Mouse (Mus musculus): ENCODE results near the gene Syn3.
A peak's percentile ranks its signal among the peaks of the same experiment; 100 is the strongest.

The Syn3 gene

DNA sequence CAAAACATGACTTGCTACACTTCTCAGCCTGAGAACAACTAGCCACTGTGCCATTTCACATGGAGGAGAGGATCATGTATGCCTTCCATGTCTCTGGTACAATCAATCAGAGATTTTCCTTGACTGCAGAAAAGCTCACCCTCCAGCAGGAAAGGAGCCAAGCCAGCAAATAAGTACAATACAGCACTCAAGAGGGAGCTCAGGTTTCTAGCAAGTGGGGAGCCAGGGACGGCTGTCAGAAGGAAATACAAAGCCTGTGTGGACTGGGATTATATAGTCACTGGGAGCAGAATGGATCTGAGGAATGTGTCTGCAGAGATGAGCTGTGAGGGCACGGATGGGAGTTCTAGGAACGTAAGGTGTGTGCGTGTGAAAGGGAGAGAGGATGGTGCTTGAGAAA, 304.0 kb downstream of the Syn3 start:
- no peak for DNase-seq

DNA sequence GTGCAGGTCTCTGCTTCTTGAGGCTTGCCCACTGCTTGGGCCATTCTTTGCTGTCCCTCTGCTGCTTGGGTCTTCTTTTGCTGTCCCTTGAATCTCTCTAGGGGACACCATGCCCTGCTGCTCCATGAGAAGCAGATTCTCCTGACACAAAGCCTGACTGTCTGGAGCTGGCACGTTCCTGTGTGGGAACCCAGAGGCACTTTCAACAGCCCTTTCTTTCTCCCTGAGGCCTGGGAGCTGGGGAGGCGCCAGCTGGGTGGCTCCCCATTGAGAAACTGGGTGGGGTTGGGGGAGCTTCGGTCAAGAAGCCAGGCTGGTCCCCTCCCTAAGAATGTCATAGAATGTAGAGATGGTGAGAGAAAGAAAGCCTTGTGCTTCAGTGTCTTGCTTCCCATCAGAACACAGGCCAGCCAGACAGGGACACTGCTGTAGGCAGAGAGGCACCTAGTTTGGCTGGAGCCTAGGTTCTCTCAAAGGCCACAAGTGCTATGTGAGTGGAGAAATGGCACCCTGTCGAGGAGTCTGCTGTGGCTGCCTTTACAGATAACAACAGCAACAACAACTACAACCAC, 304.7 kb downstream of the Syn3 start:
- DNase-seq = peak; percentile 27

DNA sequence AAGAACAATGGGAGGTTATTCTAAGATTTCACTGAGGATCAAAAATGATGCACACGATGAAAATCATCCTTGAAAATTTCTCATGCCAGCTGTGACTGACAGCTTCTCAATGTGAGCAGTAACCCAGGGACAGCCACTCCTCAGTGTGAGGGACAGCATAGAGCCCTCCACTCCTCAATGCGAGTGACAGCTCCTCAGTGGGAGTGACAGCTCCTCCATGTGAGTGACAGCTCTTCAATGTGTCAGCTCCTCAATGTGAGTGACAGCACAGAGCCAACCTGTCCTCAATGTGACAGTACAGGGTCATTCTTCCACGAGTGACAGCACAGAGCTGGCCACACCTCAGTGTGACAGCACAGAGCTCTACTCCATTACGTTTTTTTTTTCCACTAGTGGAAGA, 310.1 kb downstream of the Syn3 start:
- no peak for DNase-seq

DNA sequence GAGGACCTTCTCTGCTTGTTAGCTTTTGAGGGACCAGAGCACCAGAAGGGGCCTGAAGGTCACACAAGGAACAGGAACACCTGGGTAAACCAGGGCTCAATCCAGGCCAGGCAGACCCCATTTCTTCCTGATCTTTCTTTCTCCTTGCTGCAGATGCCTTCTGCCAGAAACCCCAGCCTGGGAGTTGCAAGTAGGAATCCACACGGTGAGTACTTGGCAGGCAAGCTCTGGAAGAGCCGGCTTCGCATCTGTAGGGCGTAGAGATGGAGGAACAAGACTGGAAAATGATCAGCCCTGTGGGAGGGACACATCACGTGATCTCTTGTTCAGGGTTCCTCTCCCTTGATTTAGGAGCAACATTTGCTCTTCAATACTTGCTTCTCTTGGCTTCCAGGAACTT, 310.8 kb downstream of the Syn3 start:
- no peak for DNase-seq

DNA sequence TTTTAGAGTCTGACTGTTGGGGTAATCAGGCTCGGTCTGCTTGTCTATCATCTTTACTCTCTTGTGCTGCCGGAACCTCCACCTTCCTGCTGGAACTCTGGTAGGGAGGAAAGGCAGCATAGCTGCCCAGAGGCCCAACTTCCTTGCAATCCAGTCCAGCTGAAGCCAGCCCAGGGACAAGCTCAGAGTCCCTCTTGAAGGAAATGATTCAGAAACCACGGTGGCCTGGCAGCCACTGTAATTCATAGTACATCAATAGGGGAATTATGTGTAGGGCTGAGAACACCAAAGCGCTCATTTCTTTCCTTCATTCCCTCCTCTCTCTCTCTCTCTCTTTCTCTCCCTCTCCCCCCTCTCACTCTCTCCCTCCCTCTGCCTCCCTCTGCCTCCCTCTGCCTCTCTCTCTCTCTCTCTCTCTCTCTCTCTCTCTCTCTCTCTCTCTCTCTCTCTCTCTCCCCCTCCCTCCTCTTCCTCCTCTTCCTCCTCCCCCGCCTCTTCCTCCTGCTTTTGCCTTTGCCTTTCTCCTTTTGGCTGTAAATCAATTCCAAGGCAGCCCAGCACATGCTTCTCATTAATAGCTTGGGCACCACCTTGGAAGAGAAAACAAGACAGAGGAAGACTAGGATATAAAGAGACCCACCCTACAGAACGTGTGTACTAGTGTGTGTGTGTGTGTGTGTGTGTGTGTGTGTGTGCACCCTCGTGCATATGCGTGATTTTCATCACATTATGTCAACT, 315.4 kb downstream of the Syn3 start:
- DNase-seq = no peak

DNA sequence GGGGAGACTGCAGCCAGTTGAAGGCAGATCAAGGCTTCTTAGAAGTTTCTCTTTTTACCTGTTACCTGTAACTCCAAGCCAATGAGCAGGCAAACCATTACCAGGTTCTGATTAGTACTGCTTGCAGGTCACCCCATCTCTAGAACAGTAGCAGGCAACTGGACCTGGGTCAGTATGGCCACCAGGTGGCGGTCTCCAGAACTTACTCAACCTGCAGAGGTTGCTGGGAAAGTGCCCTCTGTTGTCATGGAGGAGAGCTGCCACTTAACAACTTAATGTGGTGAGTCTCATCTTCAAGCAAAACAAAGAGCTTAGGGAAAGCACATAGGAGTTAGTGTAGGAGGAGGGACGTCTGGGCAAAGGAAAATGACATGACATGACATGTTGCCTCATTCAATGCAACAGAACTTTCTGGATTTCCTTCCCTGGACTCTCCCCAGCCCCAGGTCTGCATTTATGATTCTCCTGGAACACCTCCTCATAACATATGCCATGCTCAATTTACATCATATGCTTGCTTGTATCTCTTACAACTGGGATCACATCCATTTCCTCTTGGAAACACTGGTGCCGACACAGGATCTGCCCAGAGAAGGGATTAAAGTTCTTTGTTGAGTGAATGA, 316.4 kb downstream of the Syn3 start:
- DNase-seq = peak; percentile 20

DNA sequence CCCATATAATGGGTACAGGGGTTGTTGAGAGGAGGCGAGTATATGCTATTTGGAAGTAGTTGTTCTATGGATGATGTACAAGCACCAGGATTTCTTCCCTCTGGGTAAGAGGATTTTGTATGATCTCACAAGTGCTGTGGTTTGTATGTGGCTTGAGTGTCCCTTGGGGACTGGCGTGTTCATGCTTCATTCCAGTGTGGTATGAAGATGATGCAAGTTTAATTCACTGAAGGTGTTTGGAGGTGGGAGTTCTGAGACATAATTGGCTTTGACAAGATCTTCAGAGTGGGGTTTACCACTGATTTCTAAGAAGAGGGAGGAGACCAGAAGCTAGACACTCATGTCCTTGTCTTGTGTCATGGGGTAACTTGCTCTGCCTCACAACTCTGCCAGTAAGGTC, 322.3 kb downstream of the Syn3 start:
- no peak for DNase-seq

DNA sequence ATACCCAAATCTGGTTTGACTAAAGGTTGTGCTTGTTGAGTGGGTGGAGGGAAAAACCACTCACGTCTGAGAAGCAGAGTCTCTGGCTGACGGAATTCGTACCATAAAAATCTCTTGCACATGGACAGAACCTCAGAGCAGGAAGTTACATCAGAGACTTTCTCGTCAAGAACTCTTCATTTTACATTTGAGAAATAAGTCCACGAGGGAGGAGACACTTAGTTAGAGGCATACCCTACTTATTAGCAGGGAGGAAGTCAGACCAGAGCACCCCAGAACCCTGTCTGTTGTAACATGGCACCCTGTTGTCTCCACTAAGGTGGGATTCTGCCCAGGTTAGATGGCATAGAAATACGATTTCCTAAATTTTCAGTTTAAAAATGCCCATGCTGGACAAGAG, 324.7 kb downstream of the Syn3 start:
- DNase-seq = no peak

DNA sequence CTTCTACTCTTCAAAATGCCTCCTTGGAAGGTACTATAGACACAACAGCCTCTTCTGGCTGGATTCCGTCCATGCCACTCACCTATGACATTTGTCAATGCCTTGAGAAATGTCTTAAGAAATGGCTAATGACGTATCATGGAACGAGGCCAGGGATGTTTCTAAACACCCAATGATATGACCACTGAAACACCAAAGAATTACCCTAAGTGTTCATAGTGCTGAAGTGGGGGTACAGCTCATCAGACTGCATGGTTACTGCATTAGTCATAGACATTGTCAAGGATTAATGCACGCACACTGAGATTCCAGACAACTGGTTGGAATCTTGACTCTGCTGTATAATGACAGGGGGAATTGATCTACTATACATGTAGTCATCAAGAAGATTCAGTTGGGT, 325.4 kb downstream of the Syn3 start:
- DNase-seq = no peak

DNA sequence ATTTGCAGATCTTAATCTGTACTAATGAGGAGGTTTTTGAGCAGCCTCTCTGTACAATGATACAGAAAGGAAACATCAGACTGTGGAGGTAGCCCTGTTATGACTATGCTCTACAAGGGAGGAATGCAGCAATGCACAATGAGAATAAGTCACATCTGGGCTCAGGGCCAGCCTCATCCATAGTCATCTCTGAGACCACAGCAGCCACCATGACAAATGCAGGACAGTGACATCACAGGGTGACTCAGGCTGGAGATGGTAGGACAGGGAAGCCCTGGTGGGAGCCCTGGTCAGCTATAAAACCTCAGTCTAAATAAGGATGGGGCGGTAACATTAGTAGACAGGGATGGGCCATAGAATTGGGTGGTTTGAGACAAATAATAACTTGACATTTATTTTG, 327.4 kb downstream of the Syn3 start:
- DNase-seq = no peak

DNA sequence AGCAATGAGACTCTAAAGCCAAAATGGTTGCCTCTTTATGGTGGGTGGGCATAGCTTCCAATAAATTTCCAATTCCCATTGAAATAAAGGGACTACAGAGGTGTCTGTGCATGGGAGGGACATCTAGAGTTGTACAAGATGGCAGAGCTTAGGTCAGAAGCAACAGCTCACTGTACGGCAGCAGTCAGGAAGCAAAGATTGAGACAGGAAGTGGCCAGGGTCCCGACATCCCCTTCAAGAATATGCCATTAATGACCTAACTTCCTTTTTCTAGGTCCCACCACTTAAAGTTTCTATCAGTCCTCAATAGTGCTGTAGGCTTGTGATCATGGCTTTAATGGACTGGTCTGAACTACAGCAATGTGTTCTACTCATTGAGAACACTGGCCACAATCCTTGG, 330.6 kb downstream of the Syn3 start:
- DNase-seq = no peak

DNA sequence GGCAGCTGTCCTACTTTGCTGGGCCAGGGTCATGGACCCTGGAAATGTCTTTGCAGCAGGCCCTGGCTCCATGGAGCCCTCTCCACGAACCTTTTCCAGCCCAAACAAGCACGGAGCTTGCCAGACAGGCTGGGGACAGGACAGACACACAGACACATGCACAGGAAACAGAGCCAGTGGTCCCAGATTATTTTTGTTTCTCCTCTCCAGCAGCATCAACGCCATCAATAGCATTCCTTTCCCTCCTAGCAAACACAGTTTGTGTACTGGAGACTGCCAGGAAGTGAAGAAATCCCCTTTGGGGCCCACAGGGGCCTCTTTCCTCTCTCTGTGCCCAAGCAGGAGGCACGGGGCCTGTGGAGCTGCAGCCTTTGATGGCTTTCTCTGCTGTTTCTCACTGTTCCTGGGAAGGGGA, 331.8 kb downstream of the Syn3 start:
- no peak for DNase-seq

DNA sequence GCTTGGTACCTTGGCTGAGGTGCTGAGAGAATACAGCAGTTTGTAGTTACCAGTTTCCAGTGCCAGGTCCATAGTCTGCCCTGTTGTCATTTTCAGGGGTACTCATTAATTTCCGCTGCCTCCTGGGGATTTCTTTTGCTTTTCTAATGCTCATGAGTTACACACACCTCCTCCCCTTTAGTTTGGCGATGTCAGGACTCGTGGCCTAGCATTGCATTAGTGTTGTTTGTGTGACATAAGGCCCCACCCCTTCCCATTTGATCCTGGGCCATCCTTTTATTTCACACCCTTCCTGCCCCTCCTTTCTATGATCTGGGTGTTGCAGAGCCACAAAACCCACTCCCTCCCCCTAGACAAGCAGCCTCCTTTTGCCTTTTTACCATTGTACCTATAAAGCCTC, 334.6 kb downstream of the Syn3 start:
- DNase-seq = no peak

DNA sequence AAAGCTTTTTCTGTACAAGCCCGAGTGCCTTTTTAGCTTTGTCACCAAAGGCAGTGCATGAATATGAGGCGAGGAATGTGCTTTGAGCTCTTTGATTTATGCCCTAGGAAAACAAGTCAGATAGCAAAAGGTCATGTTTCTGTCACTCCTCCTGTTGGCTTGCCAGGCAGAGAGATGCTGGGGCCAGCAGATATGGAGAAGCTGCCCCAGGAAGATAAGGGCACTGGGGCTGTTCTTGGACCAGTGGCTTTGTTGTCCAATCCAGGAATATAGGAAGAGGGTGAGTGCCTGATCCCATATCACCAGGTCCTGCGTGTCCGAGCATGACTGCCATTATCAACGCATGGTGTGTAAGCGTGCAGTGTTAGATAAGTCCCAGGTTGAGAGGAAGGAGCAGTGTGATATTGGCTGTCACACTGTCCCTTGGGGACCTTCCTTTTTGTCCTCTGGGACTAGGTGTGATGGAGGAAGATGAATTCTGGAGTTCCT, 336.9 kb downstream of the Syn3 start:
- DNase-seq = no peak

DNA sequence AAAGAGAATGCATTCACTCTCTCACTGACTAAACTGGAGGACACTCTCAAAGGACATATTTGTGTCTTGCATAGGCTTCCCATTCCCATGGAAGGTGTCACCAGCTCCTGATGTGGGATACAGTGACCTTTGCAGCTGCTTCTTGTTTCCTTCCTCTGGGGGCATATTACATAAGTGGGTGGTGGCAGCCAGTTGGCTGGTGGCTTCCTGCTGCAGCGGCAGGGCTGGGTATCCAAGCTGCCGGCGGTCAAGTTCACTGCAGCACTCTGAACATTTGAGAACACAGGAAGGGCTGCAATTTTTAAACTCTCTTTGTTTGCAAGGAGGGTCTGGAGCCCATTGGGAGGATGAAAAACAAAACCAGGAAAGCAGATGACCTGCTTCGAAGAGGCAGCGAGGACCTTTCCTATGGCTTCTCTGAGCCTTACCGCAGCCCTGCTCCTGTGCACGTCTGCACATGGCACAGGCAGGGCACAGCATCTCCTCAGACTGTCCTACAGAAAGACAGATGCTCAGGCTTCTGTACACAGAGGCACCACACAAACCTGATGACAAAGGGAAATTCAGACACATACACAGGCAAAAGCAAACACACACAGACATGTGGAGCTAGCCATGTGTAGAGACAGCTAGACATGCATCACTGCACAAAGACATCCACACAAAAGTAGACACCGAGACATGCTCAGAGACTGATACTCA, 340.3 kb downstream of the Syn3 start:
- DNase-seq = no peak

DNA sequence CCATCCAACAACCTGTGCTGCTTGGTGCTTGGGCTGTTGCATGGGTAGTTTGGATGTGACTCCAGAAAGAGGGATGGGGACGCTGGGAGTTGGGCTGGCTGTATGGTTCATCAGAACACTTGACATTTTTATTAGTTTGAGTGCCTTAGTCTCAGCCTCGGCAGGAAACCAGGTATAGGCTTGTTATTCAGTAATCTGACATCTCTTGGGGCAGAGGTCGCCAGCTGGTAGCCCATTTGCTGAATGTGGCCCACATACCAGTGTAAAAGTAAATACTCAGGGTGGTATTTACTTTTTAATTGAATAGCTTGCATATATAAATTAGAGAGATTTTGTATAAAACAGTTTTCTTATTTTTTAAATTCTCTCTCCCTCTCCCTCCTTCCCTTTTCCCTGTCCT, 343.4 kb downstream of the Syn3 start:
- DNase-seq = no peak

DNA sequence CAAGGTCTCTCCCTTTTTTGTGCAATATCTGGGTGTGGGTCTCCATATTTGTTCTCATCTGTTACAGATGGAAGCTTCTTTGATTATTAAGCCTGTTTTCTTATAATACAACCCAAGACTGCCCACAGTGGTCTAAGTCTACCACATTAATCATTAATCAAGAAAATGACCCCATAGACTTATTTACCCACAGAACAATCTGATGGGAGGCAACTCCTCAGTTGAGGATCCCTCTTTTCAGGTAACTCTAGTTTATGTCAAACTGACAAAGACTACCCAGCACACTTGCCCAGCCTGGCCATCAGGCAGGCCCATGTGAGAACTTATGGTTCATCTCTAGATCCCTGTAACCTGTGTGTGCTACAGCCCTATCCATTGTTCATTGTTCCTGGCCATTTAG, 345.5 kb downstream of the Syn3 start:
- DNase-seq = no peak

DNA sequence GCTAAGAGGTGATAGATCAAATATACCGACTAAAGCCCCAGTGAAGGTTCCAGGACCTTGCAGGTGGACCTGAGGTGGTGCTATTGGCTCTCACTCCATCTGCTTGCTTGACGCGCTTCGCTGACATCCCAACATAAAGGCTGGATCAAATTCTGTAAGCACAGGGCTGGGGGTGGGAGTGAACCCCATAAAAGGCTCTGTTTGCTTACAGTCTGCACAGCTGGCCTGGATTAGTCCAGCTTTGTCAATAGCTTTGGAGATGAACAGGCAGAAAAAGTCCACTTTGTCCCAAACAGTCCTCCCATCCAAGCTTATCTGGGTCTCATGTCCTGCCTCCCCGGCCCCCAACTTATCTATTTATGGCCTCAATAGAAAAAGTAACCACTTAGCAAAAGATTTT, 347.3 kb downstream of the Syn3 start:
- DNase-seq = no peak

DNA sequence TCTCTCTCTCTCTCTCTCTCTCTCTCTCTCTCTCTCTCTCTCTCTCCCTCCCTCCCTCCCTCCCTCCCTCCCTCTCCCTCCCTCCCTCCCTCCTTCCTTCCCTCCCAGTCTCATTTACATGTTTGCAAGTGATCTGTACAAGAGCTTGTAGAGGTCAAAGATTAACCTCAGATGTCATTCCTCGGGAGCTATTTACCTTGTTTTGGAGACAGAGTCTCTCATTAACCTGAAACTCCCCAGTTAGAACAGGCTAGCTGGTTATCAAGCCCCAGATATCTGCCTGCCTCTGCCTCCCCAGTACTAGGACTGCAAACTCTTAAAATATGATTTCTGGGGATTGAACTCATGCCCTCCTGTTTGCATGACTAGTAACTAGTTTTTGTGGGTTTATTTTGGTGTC, 348.6 kb downstream of the Syn3 start:
- DNase-seq = no peak

DNA sequence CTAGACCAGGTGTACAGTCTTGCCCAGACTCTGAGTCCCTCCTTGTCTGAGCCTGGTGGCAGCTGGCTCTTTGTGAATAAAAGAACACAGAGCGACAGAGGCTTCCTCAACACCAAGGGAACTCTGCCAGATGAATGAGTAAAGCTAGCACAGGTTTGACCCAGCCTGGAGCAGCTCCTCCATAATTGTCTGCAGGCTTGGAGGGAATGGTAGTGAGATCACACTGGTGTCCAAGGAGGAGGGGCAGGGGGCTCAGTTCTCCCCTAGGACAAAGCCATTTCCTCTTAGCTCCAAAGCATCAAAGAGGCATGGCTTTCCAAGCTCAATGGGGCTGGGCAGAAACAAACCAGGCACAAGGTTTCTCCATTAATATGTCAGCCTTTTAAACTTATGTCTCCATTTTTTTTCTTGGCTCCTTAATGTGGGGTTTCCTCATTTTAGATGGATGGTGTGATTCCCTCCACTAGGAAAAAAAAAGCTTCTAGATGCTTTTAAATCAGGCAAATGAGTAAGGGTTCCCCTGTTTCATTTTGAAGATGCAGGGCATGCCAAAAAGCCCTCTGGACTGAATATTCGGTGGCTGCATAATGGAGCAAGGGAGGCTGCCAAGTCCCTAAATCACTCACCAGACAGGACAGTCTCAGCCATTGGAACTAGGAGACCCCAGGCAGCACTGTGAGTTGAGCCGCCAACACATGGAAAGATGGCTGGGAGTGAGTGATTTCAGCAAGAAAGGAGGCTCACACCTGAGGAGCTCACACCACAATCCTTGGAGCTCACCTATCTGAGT, 349.5 kb downstream of the Syn3 start:
- no peak for DNase-seq

DNA sequence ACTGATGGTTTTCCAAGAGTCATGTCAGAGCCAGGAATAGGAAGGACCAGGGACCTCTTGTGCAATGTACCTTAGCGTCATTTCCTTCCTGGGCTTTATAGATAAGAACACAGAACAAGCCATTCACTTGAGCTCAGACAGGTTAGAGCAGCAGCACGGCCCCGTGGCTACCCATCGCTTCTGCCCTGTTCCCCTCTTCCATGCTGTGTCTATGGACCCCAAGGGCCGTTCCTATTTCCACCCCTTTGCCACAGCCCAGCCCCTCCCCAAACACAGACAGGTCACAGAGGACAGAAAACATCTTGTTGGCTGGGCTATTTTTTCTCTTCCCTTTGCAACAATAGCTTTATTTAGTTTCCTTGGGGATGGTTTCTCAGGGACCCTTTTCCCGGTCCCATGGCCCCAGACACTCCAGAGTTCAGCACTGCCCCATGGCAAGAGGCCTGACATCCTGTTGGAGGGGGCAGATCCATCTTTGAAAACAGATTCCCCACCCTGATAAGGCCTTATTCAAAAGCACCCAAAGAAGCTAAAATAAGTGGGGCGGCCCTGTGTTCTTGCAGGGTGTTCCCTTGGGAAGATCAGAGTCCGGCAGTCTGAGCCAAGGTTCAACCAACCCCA, 359.5 kb downstream of the Syn3 start:
- DNase-seq = no peak

DNA sequence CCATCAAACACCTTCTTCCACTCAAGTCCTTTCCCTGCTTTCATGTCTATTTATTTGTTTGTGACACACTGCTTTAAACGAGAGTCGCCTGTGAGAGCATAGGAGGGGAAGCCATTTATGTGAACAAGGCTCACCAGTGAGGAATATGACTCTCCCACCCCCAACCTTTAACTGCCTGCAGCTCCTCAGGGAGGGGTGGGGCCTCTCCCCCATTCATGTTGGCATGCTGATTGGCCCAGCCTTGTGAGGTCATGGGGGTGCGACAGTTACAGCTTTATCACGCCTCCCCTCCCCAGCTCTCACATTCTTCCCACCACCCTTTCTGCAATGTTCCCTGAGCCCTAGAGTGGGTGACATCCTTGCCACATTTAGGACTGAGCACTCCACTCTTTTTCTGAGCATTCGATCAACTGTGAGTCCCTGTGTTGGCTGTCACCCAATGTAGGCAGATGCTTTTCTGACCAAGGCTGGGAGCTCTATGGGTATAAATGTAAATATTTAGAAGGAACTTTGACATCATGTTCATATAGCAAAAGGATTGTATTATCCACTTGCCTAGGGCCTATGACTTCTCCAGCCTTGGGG, 361.0 kb downstream of the Syn3 start:
- DNase-seq = no peak

Data from layer of hippocampus, adult 9-11 months (tissue).